Mouse (Mus musculus) frontal cortex, postnatal 14 days (tissue): ENCODE results near the gene Ramp2.

ENCODE experiments used
- DNase-seq, 2 experiments: peaks; one replicate each; pipeline ENCODE4 v3.0.0; 2022; ENCODE audit warnings: low spot score in 2 of 2

Gene Ramp2

GRCm38 (mm10) chr11:101265906-101266305, 20.1 kb downstream of the Ramp2 start:
- no peak for DNase-seq

GRCm38 (mm10) chr11:101269577-101270116, 23.8 kb downstream of the Ramp2 start:
- no peak for DNase-seq

GRCm38 (mm10) chr11:101272446-101272845, 26.6 kb downstream of the Ramp2 start:
- DNase-seq: no peak

GRCm38 (mm10) chr11:101275309-101275708, 29.5 kb downstream of the Ramp2 start:
- DNase-seq: no peak

- DNase-seq: no peak
These were observed 30.7 kb downstream of the Ramp2 start for GRCm38 (mm10) chr11:101276319-101277070.

GRCm38 (mm10) chr11:101277381-101278222, 31.8 kb downstream of the Ramp2 start:
- no peak for DNase-seq

- DNase-seq: peak; percentile 75 to 77
These were observed 32.7 kb downstream of the Ramp2 start, which contains the start of the genes Cntd1 and Coa3 for GRCm38 (mm10) chr11:101278223-101279192. TSS of gene Cntd1 (plus strand) at chr11:101279012. TSS of gene Coa3 (minus strand) at chr11:101279114.

GRCm38 (mm10) chr11:101279193-101279569, 33.4 kb downstream of the Ramp2 start:
- DNase-seq: no peak

GRCm38 (mm10) chr11:101280837-101281236, 35.0 kb downstream of the Ramp2 start:
- no peak for DNase-seq

GRCm38 (mm10) chr11:101282896-101283295, 37.1 kb downstream of the Ramp2 start:
- DNase-seq: no peak

- DNase-seq: no peak
These were observed 38.0 kb downstream of the Ramp2 start for GRCm38 (mm10) chr11:101283805-101284204.

- DNase-seq: no peak
These were observed 41.5 kb downstream of the Ramp2 start for GRCm38 (mm10) chr11:101287306-101287705.

GRCm38 (mm10) chr11:101291231-101291630, 45.4 kb downstream of the Ramp2 start:
- no peak for DNase-seq

- no peak for DNase-seq
These were observed 49.4 kb downstream of the Ramp2 start for GRCm38 (mm10) chr11:101295191-101295590.

- no peak for DNase-seq
These were observed 55.1 kb downstream of the Ramp2 start for GRCm38 (mm10) chr11:101300881-101301280.

- DNase-seq: no peak
These were observed 55.6 kb downstream of the Ramp2 start for GRCm38 (mm10) chr11:101301299-101302003.

- DNase-seq: peak; percentile 90 to 95
These were observed 56.4 kb downstream of the Ramp2 start, which contains the start of gene Becn1 for GRCm38 (mm10) chr11:101302004-101302798. TSS of gene Becn1 (minus strand) at chr11:101302286.

- no peak for DNase-seq
These were observed 61.9 kb downstream of the Ramp2 start for GRCm38 (mm10) chr11:101307744-101308143.
